Mouse (Mus musculus) myocyte (in vitro differentiated cells): ENCODE data around the gene Bach2.

Experiments used
- CEBPB ChIP-seq: IDR thresholded peaks from 2 replicates; pipeline ENCODE4 v1.6.1; 2011; ENCODE audit warnings: mild to moderate bottlenecking, moderate library complexity; ENCODE audit not compliant: poor library complexity, insufficient read depth, severe bottlenecking
- E2F4 ChIP-seq: IDR thresholded peaks from one replicate; pipeline ENCODE4 v1.6.1; 2011; ENCODE audit warnings: mild to moderate bottlenecking, control low read depth, moderate library complexity; ENCODE audit not compliant: insufficient read depth
- MAX ChIP-seq: IDR thresholded peaks from one replicate; pipeline ENCODE4 v1.6.1; 2011; ENCODE audit warnings: low read depth, mild to moderate bottlenecking, control low read depth
- MYOG ChIP-seq, 3 experiments: IDR thresholded peaks; one replicate each; pipeline ENCODE4 v1.6.1; 2011; ENCODE audit warnings: control low read depth in 2 of 3, low read depth in 2 of 3, mild to moderate bottlenecking in 2 of 3; ENCODE audit not compliant: insufficient read length in 2 of 3, control insufficient read depth in 1 of 3, insufficient read depth in 1 of 3
- POLR2A ChIP-seq: IDR thresholded peaks from one replicate; pipeline ENCODE4 v1.6.1; 2011; ENCODE audit warnings: low read depth, mild to moderate bottlenecking, control low read depth, moderate library complexity; ENCODE audit not compliant: insufficient read length
- POLR2AphosphoS2 ChIP-seq: IDR thresholded peaks from one replicate; pipeline ENCODE4 v1.6.1; 2011; ENCODE audit warnings: low read depth, control low read depth; ENCODE audit not compliant: insufficient read length
- REST ChIP-seq: IDR thresholded peaks from one replicate; pipeline ENCODE4 v1.6.1; 2011; ENCODE audit warnings: mild to moderate bottlenecking, control low read depth, moderate library complexity; ENCODE audit not compliant: insufficient read depth, insufficient read length
- SRF ChIP-seq: IDR thresholded peaks from one replicate; pipeline ENCODE4 v1.6.1; 2011; ENCODE audit warnings: low read depth; ENCODE audit not compliant: control insufficient read depth, insufficient read length
- TCF12 ChIP-seq: IDR thresholded peaks from one replicate; pipeline ENCODE4 v1.6.1; 2011; ENCODE audit warnings: mild to moderate bottlenecking, control low read depth; ENCODE audit not compliant: poor library complexity, insufficient read depth, severe bottlenecking
- TCF3 ChIP-seq: IDR thresholded peaks from one replicate; pipeline ENCODE4 v1.6.1; 2011; ENCODE audit warnings: low read depth, control low read depth; ENCODE audit not compliant: insufficient read length
- USF1 ChIP-seq: IDR thresholded peaks from one replicate; pipeline ENCODE4 v1.6.1; 2011; ENCODE audit warnings: low read depth, mild to moderate bottlenecking, control low read depth, moderate library complexity

GRCm38 (mm10) chr4:32220961-32221360 is 17.6 kb upstream of the Bach2 start:
- TF ChIP-seq USF1: no peak
- TF ChIP-seq MAX: no peak
- TF ChIP-seq POLR2A: no peak
- no peak for TF ChIP-seq E2F4
- no peak for TF ChIP-seq REST
- TF ChIP-seq CEBPB: no peak
- no peak for TF ChIP-seq TCF12
- TF ChIP-seq SRF: no peak
- TF ChIP-seq POLR2AphosphoS2: no peak
- no peak for TF ChIP-seq TCF3
- no peak for TF ChIP-seq MYOG (IDR thresholded peaks at IDR 0.05; ENCODE audit: control insufficient read depth in 1 of 3, insufficient read depth in 1 of 3, insufficient read length in 2 of 3, low read depth in 2 of 3)
